Mouse (Mus musculus): ENCODE data around the gene Mark3.

GRCm38 (mm10) chr12:111535281-111535680 is 39.0 kb upstream of the Mark3 start:
- TF ChIP-seq HCFC1 (IDR thresholded peaks at IDR 0.05; ENCODE audit: borderline replicate concordance, insufficient read depth, low read length): no peak
- no peak for TF ChIP-seq ZNF384 (IDR thresholded peaks at IDR 0.05; ENCODE audit: low read depth, low read length)
- TF ChIP-seq CHD2 (IDR thresholded peaks at IDR 0.05; ENCODE audit: low read depth, low read length): no peak
- no peak for TF ChIP-seq MAFK (IDR thresholded peaks at IDR 0.05; ENCODE audit: insufficient read depth, low read depth, low read length)
